Mouse (Mus musculus): ENCODE results near the gene Tex14.

Gene Tex14

GRCm38 (mm10) chr11:87595327-87595841 is 190.5 kb downstream of the Tex14 start:
- peak; percentile 90 to 93 for DNase-seq

- DNase-seq, result peak in 1 of 2 experiments; percentile 51
Observed at GRCm38 (mm10) chr11:87595976-87596375, 191.1 kb downstream of the Tex14 start.

GRCm38 (mm10) chr11:87596492-87596891 is 191.6 kb downstream of the Tex14 start:
- no peak for DNase-seq

- DNase-seq, result no peak
Observed at GRCm38 (mm10) chr11:87597061-87597460, 192.2 kb downstream of the Tex14 start.

- DNase-seq, result no peak
Observed at GRCm38 (mm10) chr11:87599395-87600089, 194.7 kb downstream of the Tex14 start.

GRCm38 (mm10) chr11:87600322-87600853 is 195.5 kb downstream of the Tex14 start:
- DNase-seq, result no peak

- DNase-seq, result no peak
Observed at GRCm38 (mm10) chr11:87602234-87602633, 197.4 kb downstream of the Tex14 start.

GRCm38 (mm10) chr11:87603571-87603970 is 198.7 kb downstream of the Tex14 start:
- DNase-seq, result no peak
